Mouse (Mus musculus): ENCODE measurements at regions not wholly inside any gene's neighbourhood (a gene's known extent, or its start where the extent isn't known, plus 50 kb on each side); places are given as distances from the start of the nearest gene placed in this dataset.

DNA sequence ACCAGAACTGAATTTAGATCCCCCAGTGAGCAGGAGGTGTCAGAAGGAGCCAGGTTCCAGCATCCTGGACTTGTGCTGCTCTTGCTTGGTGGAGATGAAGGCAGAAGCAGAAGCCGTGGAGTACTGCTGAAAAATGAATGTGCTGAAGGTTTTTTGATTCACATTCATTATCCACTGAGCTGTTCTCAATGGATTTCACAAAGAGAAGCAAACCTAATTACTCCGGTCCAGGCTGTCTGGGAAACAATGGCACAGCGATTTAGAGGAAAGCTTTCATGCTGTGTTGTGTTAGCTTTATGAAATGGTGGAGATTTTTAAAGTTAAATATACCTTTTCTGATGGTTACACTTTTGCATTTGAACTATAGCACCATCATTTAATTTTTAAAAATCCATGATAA, 535.3 kb upstream of the Adgrl3 start:
- no peak for DNase-seq (ENCODE audit: low read depth, low spot score)

DNA sequence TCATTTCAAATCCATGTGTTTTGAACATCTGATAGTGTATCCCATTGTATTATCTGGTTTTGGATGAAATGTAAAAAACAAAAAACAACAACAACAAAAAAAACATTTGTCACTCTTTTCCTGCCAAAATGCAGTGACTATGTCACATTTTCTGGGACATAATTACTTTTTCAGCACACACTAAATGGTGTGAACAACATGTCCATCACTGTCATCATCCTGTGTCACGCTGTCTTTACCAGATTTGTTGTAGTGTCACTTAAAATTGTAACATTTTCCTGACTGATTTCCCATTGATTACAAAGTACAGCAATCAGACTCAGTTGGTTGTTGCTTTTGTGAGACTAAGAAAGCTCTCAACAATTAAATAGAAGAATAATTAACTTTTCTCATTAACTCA, 531.6 kb upstream of the Adgrl3 start:
- no peak for DNase-seq (ENCODE audit: low read depth, low spot score)

DNA sequence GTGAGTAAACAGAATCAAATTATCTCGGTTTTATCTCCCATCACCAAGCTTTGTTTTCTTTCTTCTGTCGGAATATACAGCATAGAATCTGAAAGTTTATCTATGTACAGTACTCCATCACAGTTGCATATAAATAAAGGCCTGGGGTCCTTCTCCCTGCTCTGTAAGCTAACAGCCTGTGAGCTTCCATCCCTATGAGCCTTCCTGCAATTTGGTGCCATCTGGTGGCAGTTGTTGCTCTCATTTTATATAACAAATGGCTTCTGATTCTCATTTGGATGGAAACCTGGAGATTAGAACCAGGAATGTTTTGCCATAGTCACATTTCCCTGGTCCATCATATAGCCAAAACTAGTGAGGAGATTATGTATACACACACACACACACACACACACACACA, 511.3 kb upstream of the Adgrl3 start:
- DNase-seq (ENCODE audit: low read depth, low spot score) = peak; percentile 46

DNA sequence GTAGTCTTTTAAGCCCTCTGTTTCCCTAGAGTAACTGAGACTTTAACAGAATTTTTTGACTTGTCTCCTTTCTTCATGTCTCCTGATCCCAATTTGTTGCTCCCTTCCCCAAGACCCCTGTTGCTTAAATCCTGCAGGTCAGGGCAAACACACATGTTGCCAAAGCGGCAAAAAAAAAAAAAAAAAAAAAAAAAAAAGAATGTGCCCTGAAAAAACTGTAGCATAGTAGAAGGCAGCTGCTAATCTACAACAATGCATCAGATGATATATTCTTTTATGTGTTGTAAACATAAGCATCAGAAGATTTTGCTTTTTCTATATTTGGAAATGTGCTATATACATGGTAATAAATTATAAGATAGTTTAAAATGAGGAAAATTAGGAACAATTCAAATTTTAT, 479.9 kb upstream of the Adgrl3 start:
- no peak for DNase-seq (ENCODE audit: low read depth, low spot score)

DNA sequence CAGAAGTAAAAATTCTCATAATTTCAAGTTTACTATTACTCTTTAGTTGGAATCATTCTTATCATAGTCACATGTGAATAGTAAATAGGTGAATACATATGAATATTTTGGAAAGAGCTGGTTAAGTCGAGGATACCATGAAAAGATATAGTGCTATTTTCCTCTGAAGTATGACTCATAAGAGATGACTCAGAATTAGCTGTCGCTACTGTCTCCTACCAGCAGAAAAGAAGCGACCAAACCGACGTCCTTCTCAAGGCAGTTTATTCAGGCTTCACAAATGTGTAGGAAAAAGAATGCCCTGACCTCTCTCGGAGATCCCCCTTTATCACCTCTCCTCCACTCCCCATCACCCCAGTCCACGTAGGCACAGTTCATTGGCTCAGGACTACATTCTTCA, 468.3 kb upstream of the Adgrl3 start:
- DNase-seq (ENCODE audit: low read depth, low spot score) = no peak

DNA sequence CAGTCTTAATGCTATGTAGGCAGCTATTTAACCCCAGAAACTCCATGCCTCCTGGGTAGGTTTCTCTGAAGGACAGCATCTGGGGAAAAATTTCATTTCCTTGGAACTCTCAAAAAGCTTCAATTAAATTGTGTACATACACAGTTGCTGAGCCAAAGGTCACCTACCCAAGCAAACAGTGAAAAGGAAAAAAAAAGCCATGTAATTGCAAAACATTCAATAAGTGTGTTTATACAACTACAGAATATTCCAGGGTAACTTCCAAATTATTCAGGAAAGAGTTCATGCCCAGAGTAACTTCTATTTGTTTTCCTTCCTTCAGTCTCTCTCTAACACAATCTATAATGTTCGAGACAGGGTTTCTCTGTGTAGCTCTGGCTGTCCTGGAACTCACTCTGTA, 441.2 kb upstream of the Adgrl3 start:
- DNase-seq (ENCODE audit: low read depth, low spot score) = no peak

DNA sequence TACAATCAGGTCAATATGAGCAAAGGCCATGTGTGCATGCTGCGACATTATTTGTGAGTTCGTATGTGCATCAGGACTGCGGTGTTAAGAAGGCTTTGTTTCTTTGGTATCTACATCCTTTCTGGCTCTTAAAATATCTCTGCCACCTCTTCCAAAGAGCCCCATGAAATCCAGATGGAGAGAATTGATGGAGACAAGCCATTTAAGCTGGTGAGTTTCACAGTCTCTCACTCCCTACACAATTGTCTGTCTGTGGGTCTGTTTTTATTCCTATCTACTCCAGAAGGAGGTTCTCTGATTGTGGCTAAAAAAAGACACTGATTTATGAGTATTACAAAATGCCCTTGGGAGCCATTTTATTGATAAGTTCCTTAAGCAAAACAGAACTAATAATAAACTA, 408.4 kb upstream of the Adgrl3 start:
- no peak for DNase-seq (ENCODE audit: low read depth, low spot score)

DNA sequence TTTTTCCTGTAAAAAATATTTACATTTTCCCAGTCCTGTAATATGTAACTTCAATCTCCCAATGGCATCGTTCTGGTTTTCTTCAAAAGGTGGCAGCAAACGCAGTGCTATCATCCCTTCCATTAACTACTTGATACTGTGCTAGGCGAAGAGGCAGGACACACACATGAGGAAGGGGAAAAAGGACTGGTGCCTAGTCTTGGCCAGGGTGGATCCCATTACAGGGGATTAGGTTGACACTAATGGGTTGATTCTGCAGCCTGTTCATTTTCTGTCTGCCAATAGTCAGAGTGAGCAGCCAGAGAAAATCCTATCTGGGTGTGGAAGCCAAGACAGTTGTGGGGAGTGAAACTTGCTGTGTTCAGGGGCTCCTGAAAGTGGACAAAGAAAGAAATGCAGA, 392.7 kb upstream of the Adgrl3 start:
- DNase-seq (ENCODE audit: low read depth, low spot score) = no peak

DNA sequence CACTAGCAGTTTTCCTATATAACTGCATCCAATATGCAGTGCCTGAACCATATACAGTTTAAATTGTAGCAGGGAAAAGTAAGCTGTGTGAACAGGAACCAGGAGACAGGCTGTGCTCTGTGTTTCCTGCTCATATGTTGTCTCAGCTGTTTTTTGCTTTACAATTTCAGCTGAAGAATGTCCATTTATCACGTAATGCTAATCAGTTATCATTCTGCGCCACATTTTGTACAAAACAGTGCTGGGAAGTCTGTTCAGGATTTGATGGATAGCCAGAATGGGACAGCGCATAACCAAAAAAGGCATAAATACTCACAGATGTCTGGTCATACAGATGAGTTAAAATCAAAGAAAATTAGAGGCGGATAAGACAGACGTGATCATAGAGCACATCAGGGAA, 360.9 kb upstream of the Adgrl3 start:
- no peak for DNase-seq (ENCODE audit: low read depth, low spot score)

DNA sequence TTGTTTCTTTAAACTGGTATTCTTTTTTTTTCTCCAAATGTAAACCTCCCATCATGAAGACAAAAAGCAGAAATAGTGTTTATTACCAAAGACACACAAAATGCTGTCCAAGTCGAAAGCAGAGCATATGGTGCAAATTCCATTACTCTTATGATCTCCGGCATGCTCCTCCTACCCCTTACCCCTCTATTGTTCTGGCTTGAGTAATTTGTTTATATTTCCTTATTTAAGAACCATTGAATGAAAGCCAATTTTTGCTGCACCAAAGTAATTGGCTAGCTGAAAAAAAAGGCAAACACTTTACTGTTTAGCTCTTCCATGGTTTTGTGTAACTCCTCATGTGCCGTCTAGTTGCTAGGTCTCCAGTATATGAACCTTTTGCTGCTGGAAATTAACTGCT, 360.4 kb upstream of the Adgrl3 start:
- DNase-seq (ENCODE audit: low read depth, low spot score) = no peak

DNA sequence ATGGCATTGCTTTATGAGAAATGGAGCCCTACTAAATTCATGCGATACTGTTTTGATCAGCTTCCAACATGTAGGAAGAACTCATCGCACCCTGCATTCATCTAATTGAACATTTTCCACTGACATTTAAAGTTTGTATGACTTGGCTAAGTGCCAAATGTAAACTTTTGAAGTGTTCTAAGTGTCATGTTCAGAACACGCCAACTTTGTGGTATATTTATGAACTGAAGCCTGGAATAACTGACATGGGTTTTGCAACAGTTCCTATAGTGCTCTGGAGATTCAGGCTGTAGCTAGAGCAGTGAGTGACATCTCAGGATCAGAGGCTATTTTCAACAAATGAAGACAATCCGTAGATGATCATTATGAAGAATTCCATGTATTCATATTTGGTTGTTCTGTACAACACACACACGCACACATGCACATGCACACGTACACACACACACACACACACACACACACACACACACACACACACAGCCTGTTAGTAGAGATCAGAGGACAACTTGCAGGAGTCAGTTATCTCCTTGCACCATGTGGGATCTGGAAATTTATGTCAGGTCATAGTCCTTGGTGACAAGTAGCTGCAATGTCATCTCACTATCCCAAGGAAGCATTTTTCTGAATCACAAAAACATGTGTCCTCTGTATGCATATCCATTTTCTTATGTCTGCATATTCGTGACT, 349.5 kb upstream of the Adgrl3 start:
- no peak for DNase-seq (ENCODE audit: low read depth, low spot score)

DNA sequence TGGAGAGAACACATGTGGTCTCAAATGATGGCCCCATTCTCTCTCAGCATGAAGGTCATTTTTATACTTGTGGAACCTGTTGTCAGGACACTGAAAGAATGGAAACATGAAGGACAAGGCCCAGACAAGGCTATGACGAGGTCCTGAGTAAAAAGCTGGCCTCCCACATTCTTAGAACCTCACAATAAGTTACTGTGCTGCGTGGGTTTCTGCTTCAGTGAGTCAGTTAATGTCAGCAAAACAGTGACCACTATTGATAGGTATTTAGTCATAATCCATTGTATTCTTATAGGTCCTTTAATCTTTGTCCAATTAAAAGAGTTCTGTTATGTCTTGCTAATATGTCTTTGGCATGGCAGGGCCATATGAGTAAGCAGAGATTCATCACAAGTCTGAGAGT, 336.5 kb upstream of the Adgrl3 start:
- no peak for DNase-seq (ENCODE audit: low read depth, low spot score)

DNA sequence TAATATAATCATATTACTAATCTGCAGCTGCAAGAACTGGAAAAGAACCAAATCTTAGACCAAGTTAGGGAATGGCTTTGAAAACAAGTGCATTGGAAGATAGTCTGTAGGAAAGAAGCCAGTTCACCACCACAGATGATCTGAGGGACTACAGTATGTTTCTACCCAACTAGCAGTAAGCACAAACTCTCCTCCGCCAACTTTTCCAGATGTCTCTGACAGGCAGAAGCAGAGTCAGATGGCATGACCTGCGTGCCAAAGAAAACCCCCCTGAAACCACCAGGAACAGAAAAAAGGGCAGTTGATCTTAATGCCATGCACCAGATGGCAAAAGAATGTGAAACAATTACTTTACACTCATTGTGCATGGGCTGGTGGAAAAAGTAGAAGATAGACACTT, 319.1 kb upstream of the Adgrl3 start:
- no peak for DNase-seq (ENCODE audit: low read depth, low spot score)

DNA sequence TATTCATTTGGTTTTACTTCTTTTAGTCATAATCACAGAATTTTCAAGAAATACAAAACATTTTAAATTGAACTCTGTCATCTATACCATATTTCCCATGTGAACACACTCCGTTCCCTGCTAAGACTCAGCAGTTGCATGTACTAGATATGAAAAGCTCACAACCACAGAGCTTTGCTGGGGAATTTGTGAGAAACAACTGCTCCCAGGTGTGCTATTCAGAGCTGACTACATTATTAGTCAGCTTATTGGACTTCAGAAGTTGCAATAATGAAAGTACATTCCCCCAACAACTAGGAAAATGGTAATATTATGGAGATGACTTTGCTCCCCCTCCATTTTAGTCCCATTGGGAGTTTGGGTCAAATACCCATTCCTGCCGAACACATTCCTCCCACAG, 315.2 kb upstream of the Adgrl3 start:
- no peak for DNase-seq (ENCODE audit: low read depth, low spot score)

DNA sequence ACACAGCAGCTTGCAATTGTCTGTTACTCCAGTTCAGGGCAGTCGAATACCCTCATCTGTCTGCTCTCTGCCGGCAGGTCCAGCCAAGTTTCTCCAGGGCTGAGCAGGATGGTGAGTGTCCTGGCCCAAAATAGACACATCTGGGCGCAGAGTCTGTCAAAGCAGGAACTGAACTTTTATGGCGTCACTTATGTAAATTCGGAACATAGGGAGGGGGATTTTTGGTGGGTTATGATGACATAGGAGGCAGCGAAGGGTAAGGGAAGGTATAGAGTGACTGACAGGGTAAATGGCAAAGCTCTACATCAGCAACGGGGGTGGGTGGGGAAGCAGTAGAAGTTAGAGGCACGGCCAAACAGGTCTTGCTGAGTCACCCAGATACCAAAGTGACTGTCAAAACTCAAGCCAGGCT, 313.3 kb upstream of the Adgrl3 start:
- no peak for DNase-seq (ENCODE audit: low read depth, low spot score)
